Mouse (Mus musculus) retina, embryonic 14.5 days (tissue): ENCODE measurements around the gene Plekhd1.
A peak's percentile ranks its signal among the peaks of the same experiment; 100 is the strongest.

ENCODE experiments used
- DNase-seq: peaks from one replicate; pipeline ENCODE4 v3.0.0-alpha.2; 2015; ENCODE audit warnings: low spot score

Gene Plekhd1

GRCm38 (mm10) chr12:80692269-80692972 is at the start of gene Plekhd1:
Gene Plekhd1, plus strand, starts transcription at chr12:80692591.
- peak; percentile 68 for DNase-seq

DNA sequence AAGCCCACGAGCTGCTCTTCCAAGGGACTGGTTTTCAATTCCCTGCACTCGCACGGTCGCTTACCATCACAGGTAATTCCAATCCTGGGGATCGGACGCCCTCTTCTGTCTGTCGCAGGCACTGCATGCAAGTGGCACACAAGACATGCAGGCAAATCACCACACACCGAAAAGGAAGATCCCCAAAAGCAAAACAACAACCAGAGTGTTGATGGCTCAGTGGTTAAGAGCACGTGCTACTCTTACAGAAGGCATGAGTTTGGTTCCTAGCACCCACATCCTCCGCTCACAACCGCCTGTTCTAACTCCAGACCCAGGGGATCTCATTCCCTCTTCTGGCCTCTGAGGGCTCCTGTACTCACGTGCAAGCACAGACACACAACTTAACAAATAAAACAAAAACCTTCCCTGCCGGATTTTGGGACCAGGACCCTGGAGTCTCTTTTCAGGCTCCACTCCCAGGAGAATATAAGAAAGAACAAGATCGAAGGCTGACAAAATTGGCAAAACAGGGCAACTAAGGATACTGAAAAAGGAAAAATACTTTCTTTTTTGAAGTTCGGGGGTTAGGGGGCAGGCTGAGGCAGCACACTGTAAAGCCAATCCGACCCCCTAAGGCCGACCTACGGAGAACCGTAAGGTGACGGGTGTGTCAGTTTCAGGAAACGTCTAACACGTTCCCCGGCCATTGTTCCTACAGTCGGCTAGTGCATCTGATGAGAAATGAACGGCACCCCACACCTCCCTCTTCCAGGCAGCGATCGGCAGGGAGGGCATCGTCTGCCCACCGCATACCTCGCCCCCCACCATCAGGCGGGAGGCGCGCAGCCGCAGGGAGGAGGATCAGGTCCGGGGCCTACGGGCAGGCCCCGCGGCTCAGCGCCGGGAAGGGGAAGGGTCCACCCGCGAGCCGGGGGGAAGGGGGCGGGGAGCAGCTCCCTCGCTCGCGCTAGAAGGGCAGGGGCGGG is 49.4 kb upstream of the Plekhd1 start:
- DNase-seq = peak; percentile 67

- peak; percentile 97 for DNase-seq
These were observed 48.5 kb upstream of the Plekhd1 start, which contains the start of the genes Slc39a9 and Erh for GRCm38 (mm10) chr12:80643693-80644505. Gene Slc39a9, plus strand, starts transcription at chr12:80643883. Gene Erh, minus strand, starts transcription at chr12:80644341.

DNA sequence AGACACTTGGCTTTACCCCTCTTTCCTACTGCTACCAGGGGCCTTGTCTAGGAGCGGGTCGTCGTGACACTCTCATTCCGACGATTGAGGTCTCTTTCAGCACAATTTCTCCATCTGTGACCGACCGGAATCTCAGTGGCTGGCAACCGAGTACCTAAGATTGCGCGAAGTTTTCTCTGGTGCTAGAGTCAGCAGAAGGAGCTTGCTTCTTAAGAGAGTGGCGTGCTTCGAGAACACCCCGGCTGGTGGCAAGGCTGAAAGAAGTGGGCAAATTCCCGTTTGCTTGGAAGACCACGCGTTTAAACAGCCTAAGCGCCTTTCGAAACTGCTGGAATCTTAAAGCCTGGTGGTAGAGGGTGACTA is 47.9 kb upstream of the Plekhd1 start:
- DNase-seq = peak; percentile 6

DNA sequence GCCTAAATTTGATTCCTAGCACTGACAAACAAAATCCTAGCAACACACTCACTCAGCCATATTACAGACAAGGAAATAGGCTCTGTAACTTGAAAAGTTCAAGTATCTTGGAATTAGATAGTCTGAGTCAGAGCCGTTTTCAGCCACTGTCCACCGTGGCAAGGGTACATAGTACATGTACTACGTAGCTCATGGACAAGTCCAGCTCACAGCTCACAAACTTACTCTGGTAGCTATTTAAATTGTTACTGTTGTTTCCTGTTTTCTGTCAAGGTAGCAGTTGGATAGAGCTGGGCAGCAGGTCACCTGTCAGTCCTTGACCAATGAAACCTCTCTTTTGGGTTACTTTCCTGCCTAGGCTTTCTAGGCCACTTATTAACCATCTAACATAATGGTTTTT is 46.0 kb upstream of the Plekhd1 start:
- DNase-seq = no peak

GRCm38 (mm10) chr12:80653951-80654658 is 38.3 kb upstream of the Plekhd1 start:
- no peak for DNase-seq

DNA sequence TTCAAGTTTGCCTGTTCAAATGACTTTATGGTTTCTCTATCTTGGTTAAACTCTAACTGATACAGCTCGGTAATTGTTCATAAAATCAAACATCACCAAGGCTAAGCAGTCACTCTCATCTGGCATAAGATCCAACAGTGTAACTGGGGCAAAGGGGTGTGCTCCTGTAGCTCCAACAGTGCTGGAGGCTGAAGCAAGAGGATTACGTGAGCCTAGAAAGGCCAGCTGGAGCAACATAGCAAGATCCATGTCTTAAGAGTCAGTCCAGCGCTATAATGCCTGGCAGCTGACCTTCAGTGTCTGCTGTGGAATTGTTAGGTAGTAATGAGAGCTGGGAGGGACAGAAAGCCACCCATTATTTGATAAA is 37.7 kb upstream of the Plekhd1 start:
- DNase-seq = no peak

DNA sequence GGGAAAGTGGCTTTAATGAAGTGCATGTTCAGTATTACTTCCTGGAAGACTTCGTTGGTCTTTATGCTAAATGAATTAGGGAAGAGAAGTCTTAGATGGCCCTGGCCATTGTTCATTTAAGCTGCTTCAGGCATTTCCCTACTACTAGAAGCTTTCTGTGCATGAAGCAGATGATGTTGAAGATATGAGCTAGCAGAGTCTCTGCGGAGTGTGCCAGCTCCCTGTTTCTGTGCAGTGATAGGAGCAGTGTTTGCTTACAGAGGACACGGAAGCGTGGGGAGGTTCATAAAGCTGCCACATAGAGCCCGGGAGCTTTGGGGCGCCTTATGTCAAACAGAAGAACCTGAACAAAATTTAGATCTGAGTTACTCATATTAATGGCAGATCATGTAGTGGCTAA is 33.7 kb upstream of the Plekhd1 start:
- no peak for DNase-seq

- DNase-seq = no peak
These were observed 30.1 kb upstream of the Plekhd1 start for GRCm38 (mm10) chr12:80662322-80662721.

DNA sequence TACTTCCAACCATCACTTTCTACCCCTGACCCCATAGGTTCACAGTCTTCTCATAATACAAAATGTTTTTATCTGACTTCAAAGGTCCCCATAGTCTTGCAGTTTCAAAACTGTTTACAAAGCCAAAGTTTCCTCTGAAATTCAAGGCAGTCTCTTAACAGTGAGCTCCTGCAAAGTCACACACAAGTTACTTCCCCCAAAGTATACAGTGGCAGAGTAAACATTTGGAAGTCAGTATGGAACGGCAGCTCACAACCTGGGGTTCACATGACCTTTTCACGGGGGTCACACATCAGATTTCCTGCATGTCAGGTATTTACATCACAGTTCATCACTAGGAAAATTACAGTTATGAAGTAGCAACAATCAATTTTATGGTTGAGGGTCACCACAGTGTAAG is 28.5 kb upstream of the Plekhd1 start:
- DNase-seq = no peak

DNA sequence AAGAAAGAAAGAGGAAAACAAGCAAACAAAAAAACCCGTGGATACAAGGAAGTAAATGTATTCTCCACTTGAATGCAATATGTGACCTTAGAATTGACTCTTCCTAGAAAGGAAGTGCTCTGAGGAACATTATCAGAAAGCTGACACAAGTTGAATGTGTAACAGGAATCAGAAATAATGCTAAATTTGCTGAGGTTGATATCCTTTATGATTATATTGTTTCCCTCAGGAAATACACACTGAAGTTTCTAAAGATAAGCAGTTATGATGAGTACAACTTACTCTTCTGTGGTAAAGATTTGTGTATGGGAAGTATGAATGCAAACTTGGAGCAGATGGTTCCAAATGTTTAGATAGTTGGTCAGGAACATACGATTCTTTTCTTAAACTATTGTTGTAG is 24.0 kb upstream of the Plekhd1 start:
- no peak for DNase-seq

DNA sequence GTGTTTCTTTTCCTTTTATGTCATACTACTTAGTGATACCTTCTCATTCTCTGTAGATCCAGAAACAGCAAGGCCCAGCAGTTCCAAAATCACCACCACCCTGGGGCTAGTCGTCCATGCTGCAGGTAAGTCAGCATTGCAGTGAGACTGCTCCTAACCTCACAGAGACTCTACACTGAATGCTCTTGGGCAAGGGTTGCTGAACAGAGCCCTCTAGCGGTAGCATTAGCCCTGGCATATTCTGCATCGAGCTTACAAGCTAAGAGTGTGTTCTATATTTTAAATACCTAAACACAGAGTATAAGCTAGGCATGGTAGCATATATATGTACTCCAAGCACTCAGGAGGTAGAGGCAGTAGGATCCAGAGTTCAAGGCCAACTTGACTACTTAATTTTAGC is 19.2 kb upstream of the Plekhd1 start:
- DNase-seq = peak; percentile 77

DNA sequence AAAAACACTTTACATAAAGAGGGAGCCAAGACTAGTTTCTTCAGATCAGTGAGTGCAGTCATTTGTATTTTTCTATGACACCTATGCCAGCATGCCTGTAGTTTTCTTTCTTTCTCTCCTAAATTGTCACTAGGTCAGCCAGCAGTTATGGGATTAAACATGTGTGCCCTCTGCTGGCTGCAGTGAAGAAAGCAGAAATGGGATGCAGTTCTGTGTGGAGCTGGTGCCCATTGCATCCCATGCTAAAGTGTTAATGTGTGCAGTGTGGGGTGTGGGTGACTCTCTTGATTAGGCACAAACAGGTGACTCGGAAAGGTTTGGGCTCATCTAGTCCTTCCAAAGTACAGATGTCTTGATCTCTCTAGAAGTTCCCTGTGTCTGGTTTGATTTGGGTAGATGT is 11.1 kb upstream of the Plekhd1 start:
- DNase-seq = peak; percentile 70

- no peak for DNase-seq
These were observed 8.8 kb upstream of the Plekhd1 start for GRCm38 (mm10) chr12:80683554-80683953.

DNA sequence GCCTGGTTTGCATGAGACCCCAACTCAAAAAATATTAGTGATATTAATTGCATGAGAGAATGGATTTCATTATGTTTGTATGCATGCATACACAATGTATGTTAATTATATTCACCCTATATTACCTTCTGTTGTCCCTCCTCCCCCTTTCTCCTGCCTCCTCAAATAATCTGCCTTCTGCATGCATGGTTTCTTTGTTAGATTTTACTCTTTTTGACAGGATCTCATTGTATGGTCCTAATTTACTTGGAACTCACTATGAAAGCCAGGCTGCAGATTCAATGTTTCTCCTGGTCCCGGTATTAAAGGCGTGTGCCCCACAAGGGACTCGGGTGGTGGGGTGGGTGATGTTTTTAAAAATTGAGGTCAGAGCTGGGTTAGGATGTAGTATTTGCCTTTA is 8.1 kb upstream of the Plekhd1 start:
- peak; percentile 63 for DNase-seq

DNA sequence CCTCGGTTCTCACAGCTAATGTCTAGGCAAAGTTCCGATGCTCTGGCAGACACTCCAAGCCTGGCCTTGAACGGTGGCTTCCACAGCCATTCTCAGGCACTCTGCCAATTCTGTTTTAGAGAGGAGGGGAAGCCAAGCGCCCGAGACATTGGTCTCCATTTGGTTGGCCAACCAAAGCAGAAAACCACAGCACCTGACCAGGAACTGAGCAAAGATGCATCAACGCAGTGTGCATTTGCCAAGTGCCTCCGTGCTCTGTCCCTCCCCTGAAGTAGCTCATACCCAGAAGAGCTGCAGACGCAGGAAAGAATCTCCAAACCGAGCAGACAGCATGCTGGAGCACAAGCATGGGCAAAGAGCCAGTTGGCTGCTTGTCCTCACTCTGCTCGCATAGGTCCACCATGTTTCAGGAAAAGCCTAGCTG is 4.6 kb upstream of the Plekhd1 start:
- no peak for DNase-seq

DNA sequence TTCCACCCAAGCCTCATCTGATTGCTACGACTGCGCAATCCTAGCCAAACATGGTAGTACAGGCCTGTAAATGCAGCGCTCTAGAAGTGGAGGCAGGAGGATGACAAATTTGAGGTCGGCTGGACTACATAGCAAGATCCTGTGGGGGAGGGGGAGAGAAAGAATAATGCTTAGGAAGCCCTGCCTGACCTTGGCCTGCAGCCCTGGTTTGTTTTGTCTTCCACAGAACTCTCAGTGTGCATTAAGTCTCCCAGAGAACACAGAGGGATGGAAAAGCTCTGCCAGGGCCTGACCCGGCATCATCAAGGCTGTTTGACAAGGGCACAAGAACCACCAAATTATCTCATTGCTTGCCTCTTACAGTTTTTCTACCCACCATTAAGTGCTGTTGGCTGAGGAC is 2.7 kb upstream of the Plekhd1 start:
- DNase-seq = peak; percentile 36

- DNase-seq = no peak
These were observed 710 bp upstream of the Plekhd1 start for GRCm38 (mm10) chr12:80691671-80692091.

GRCm38 (mm10) chr12:80693700-80694099 is 1.3 kb downstream of the Plekhd1 start:
- DNase-seq = peak; percentile 45

- DNase-seq = no peak
These were observed 2.6 kb downstream of the Plekhd1 start for GRCm38 (mm10) chr12:80695004-80695403.

GRCm38 (mm10) chr12:80698526-80699143 is 6.2 kb downstream of the Plekhd1 start:
- DNase-seq = no peak
